Mouse (Mus musculus) cerebellum, adult 2 months (tissue): ENCODE data around the gene BC052040.

Experiments
- CTCF ChIP-seq: fragments of 200-500 bp; IDR thresholded peaks from 2 replicates; pipeline ENCODE4 v1.5.1; 2011; ENCODE audit warnings: low read depth, mild to moderate bottlenecking, control low read depth, low read length, moderate library complexity, borderline replicate concordance; ENCODE audit not compliant: insufficient read depth
- POLR2A ChIP-seq: fragments of 200-500 bp; IDR thresholded peaks from 2 replicates; pipeline ENCODE4 v1.6.1; 2011; ENCODE audit warnings: low read length, control low read depth, borderline replicate concordance; ENCODE audit not compliant: insufficient read depth

DNA sequence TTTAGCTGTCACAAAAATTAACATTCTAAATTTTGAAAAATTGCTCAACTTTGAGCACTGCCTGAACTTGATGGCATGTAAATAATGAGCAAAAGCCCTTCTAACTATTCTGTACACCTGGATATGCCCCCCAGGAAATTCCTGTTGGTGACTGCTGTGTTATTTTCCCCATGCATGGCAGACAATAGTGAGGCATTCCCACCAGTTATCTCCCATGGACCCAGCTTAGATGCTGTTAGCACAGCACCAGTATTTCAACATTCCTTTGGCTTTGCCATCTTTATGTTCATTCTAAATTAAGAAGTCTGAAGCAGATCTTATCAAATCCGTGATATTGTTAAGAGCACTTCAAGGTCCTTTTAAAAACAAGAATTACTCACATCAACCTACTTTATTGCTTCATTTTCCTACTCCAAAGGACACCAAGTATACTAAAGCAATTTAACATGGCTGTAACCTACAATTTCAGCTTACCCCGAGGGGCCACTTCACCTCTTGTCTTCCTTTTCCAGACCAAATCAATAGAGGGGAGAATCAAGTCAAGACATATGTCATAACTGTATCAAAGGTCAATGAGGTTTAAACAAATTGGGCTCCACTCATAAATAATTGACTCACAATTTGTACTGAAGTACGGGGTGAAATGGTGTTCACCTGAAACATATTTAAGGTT is 19.2 kb upstream of the BC052040 start:
- TF ChIP-seq POLR2A (no peak), CTCF (no peak)
